Mouse (Mus musculus) embryonic facial prominence, embryonic 11.5 days (tissue): Measurements from ENCODE around the gene Aftph. TPM values are rescaled to one million over a fixed set of nuclear protein-coding genes. Genes with fewer than 3 reads are reported as not detected.

Experiments
- ATAC-seq: fragments of 200-750 bp; cut with Nextera tagmentation; replicated peaks from 2 replicates; pipeline ENCODE4 v1.8.0; 2017; ENCODE audit warnings: low read depth; ENCODE audit not compliant: insufficient number of reproducible peaks, low FRiP score, low TSS enrichment
- DNase-seq: peaks from one replicate; pipeline ENCODE4 v3.0.0-alpha.2; 2015; ENCODE audit warnings: low spot score
- H3K27ac ChIP-seq: fragments of 300-500 bp; sonication (generic); replicated peaks from 2 replicates; pipeline ENCODE4 v1.5.1; 2014; ENCODE audit warnings: mild to moderate bottlenecking, low read depth, low read length, control low read depth
- H3K27me3 ChIP-seq: fragments of 300-500 bp; sonication (generic); 2 replicates; pipeline ENCODE4 v1.6.1; 2014; ENCODE audit warnings: mild to moderate bottlenecking, low read length, moderate library complexity, mixed read lengths; ENCODE audit not compliant: control insufficient read depth, insufficient read depth
- H3K36me3 ChIP-seq: fragments of 300-500 bp; sonication (generic); replicated peaks from 2 replicates; pipeline ENCODE4 v1.6.1; 2014; ENCODE audit warnings: low read depth, mild to moderate bottlenecking, low read length, moderate library complexity, mixed read lengths; ENCODE audit not compliant: control insufficient read depth, insufficient read depth
- H3K4me1 ChIP-seq: fragments of 300-500 bp; sonication (generic); 2 replicates; pipeline ENCODE4 v1.6.1; 2014; ENCODE audit warnings: low read length, mixed read lengths; ENCODE audit not compliant: control insufficient read depth, insufficient read depth
- H3K4me2 ChIP-seq: fragments of 300-500 bp; sonication (generic); 2 replicates; pipeline ENCODE4 v1.6.1; 2014; ENCODE audit warnings: low read depth, mild to moderate bottlenecking, control low read depth, low read length, moderate library complexity
- H3K4me3 ChIP-seq: fragments of 300-500 bp; sonication (generic); 2 replicates; pipeline ENCODE4 v1.5.1; 2014; ENCODE audit warnings: low read depth, low read length, control low read depth
- H3K9ac ChIP-seq: fragments of 300-500 bp; sonication (generic); replicated peaks from 2 replicates; pipeline ENCODE4 v1.6.1; 2014; ENCODE audit warnings: mild to moderate bottlenecking, control low read depth, low read length
- H3K9me3 ChIP-seq: fragments of 300-500 bp; sonication (generic); replicated peaks from 2 replicates; pipeline ENCODE4 v1.6.1; 2016; ENCODE audit warnings: mild to moderate bottlenecking, low read length, inconsistent platforms, mixed read lengths; ENCODE audit not compliant: control insufficient read depth
- WGBS: fragments of 180-500 bp; shearing (Covaris S2); extraction: QIAGEN DNeasy Blood & Tissue Kit; methylation state at CpG from one replicate; pipeline ENCODE4 v1.1.7; 2014; 5-methylcytosine and 5-hydroxymethylcytosine counted together
- polyA plus RNA-seq: library from polyadenylated mRNA; unstranded; fragments of >200 nt; fragmentation: Nextera tagmentation; extraction: Ambion mirVana; gene quantifications from 2 replicates; pipeline ENCODE4 v1.2.1, GENCODE M21; 2014

The Aftph gene
- polyA plus RNA-seq, 1 experiment from 2014 or later = 21.4 TPM

DNA sequence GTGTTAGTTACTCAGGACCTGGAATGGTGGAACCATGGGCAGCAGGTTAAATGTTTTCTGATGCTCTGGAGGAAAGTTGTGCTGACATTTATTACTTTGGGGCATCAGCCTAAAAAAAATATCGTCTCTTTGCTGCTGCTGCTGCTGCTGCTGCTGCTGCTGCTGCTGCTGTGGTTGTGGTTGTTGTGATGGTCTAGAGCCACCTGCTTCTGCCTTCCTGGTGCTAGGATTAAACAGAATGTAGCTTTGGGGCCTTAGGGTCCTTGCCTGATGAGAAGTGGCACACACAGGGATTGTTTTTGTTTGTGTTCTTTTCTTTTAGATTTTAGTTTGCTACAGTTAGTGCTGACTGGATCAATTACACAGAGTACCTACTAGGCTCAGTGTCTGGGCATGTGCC lies 97.2 kb downstream of the Aftph start:
- Histone ChIP-seq H3K36me3 (no peaks in the 10 kb centered on the region), H3K27ac (no peak overlapping the region), H3K9ac (no peak overlapping the region), H3K4me3 (no peak overlapping the region), H3K27me3 (no peaks in the 10 kb centered on the region), H3K9me3 (no peaks in the 10 kb centered on the region), H3K4me2 (no peak overlapping the region), H3K4me1 (peaks cover 11% of the 10 kb centered on the region)
- no peak for DNase-seq
- 74% methylated on average over 1 of the region's 1 CpGs for WGBS
- no peak for ATAC-seq

DNA sequence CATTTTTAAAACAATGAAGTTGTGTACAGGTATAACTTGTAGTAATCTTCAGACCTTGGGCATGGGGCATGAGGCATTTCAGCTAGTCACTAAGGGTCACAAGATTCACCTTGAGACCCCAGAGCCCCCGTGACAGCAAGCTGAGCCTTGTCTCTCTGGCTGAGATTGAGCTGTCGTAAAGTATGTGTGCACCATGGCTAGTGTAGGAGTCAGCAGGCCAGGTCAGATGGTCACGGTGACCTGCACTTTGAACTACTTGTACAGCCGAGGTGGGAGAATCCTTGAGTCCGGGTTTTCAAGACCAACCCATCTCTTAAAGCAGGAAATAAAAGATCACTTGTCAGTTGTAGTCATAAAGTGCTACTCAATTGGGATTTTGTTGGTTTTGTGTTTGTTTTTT lies 98.2 kb downstream of the Aftph start:
- no peaks in the 10 kb centered on the region for H3K27me3 ChIP-seq
- H3K9ac ChIP-seq = no peak overlapping the region
- H3K9me3 ChIP-seq = no peaks in the 10 kb centered on the region
- no peak overlapping the region for H3K4me2 ChIP-seq
- peaks cover 11% of the 10 kb centered on the region for H3K4me1 ChIP-seq
- no peaks in the 10 kb centered on the region for H3K36me3 ChIP-seq
- no peak for DNase-seq
- no peak overlapping the region for H3K27ac ChIP-seq
- H3K4me3 ChIP-seq = no peak overlapping the region
- WGBS = 56% methylated on average over 5 of the region's 5 CpGs
- no peak for ATAC-seq

DNA sequence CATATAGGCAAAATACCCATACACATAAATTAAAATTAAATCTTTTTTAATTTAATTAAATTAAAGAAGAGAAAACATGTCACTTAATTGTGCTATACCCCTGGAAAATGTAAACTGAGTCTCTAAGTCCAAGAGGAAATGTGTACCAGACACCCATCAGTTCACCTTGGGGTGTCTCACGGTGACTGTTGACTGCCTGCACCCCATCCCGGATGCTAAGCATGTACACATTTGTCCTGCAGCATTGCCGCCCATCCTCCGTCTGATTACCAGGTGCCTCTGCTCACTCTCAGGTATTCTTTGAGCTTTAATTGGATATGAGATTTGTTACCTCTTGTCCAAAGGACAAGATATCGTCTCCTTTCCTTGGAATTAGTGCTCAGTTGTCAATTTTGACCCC lies 99.1 kb downstream of the Aftph start:
- H3K27me3 ChIP-seq = no peaks in the 10 kb centered on the region
- no peak overlapping the region for H3K4me3 ChIP-seq
- no peaks in the 10 kb centered on the region for H3K9me3 ChIP-seq
- ATAC-seq = no peak
- no peak overlapping the region for H3K9ac ChIP-seq
- peaks cover 11% of the 10 kb centered on the region for H3K4me1 ChIP-seq
- no peak for DNase-seq
- H3K4me2 ChIP-seq = no peak overlapping the region
- H3K27ac ChIP-seq = no peak overlapping the region
- WGBS = 81% methylated on average over 5 of the region's 5 CpGs
- no peaks in the 10 kb centered on the region for H3K36me3 ChIP-seq

DNA sequence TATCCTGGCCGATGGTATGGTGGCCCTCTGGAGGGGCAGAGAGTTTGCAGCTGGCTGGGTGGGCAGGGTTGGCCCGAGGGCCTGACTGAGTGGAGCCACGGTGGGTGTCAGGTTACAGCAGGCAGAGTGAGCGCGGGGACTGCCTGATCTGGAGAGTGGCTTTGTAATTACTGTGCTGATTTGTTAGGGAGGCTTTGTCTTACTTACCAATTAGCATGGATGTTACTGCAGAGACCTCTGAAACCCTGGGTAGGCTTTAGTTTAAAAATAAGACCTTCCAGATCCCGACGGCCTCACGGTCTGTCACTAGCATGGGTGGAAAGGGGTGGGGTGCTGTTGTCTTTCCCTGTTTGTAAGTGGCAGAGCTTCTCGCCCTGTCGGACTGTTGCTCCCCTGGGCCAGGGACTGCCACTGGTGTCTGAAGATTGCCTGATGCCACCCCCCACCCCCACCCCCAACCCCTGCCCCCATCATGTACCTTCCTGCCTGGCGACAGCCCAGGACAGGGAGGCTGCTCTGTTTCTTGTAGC lies 101.4 kb downstream of the Aftph start:
- no peaks in the 10 kb centered on the region for H3K9me3 ChIP-seq
- peak; percentile 91 for ATAC-seq
- H3K4me1 ChIP-seq = peaks cover 13% of the 10 kb centered on the region; the same call in 1 of the 2 replicates
- peak overlapping the region; percentile 30 for H3K27ac ChIP-seq
- H3K36me3 ChIP-seq = no peaks in the 10 kb centered on the region
- peak overlapping the region; percentile 21 for H3K4me2 ChIP-seq
- no peaks in the 10 kb centered on the region for H3K27me3 ChIP-seq
- peak overlapping the region; percentile 10; the same call in 1 of the 2 replicates for H3K9ac ChIP-seq
- peak; percentile 85 for DNase-seq
- WGBS = under 1% methylated on average over 11 of the region's 11 CpGs
- H3K4me3 ChIP-seq = no peak overlapping the region

DNA sequence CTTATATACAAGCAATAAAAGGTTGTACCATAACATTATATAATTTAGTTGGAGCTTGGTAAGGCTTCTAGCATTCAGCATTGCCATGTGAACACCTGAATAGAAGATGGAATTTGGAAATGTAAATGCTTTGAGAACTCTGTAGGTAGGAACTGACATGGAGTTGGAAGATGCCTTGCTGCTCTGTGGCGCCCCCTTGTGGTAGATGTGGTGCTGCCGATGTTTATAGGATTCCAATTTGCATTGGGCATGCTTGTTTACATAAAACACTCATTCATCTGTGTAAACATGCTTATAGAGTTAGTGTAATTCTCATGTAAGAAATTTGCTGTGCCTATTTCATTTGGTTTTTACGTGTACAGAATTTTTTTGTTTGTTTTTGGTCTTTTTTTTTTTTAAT lies 102.5 kb downstream of the Aftph start:
- Histone ChIP-seq H3K4me1 (peaks cover 13% of the 10 kb centered on the region; the same call in 1 of the 2 replicates), H3K27ac (no peak overlapping the region), H3K4me2 (no peak overlapping the region), H3K9me3 (no peaks in the 10 kb centered on the region), H3K4me3 (no peak overlapping the region), H3K9ac (no peak overlapping the region), H3K27me3 (no peaks in the 10 kb centered on the region), H3K36me3 (no peaks in the 10 kb centered on the region)
- ATAC-seq = no peak
- peak; percentile 81 for DNase-seq
- WGBS = 25% methylated on average over 3 of the region's 3 CpGs

DNA sequence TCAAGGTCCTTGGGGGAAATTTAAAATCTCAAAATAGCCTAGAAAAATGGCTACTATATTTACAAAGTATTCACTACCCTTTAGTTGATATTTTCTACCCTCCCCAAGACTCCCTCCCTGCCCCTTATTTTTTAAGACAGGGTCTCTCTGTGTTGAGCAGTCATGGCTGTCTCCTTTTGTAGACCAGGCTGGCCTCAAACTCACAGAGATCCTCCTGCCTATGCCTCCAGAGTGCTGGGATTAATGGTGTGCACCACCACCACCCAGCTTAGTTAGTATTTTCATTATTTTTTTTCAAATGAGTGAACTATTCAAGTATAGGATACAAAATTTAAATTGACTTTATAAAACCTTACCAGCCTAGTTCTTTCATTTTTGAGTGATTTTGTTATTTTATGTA lies 104.3 kb downstream of the Aftph start:
- H3K27me3 ChIP-seq = no peaks in the 10 kb centered on the region
- peaks cover 15% of the 10 kb centered on the region for H3K4me1 ChIP-seq
- ATAC-seq = no peak
- no peak overlapping the region for H3K4me2 ChIP-seq
- no peaks in the 10 kb centered on the region for H3K36me3 ChIP-seq
- no peak overlapping the region for H3K4me3 ChIP-seq
- DNase-seq = no peak
- no peaks in the 10 kb centered on the region for H3K9me3 ChIP-seq
- no peak overlapping the region for H3K9ac ChIP-seq
- no peak overlapping the region for H3K27ac ChIP-seq

DNA sequence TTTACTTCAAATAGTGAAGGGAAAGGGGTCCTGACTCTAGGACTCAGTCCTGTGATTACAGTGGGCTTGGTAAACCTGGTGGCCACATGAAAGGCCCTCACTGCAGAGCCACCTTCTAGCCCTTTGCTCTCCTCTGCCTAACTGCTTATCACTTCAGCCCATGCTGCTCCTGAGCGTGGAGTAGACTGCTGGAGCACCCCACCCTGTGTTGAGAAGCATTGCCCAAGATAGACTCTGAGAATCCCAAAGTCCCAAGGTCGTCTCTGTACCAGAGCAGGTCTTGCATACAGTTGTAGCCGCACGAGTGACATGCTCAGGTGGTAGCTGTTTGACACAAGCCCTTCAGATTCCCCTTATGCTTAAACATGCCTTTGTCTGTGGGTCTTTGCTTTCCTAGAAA lies 105.3 kb downstream of the Aftph start:
- H3K4me2 ChIP-seq = no peak overlapping the region; the same call in 1 of the 2 replicates
- peaks cover 15% of the 10 kb centered on the region for H3K4me1 ChIP-seq

DNA sequence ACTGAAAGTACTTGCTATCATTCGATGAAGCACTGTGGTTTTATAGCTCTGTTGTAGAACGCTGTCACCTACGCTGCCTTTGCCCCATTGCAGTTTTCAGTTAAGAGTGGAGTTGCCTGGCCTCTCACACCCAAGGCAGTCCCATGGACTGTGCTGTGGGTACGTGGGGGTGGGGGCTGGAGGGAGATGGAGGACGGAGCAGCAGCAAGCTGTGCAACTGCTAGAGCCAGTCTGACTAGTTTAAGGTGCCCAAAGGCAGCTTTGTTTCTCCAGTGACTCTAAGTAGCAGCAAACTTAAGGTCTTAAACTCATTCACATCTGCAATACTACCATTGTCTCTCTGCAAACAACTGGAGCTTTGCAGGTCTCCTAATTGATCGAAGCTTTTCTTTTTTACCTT lies 105.7 kb downstream of the Aftph start:
- H3K27ac ChIP-seq = no peak overlapping the region
- H3K4me1 ChIP-seq = peaks cover 12% of the 10 kb centered on the region
- WGBS = 25% methylated on average over 6 of the region's 6 CpGs
- no peaks in the 10 kb centered on the region for H3K9me3 ChIP-seq
- DNase-seq (peak; percentile 47), ATAC-seq (no peak)
- no peak overlapping the region for H3K4me3 ChIP-seq
- H3K9ac ChIP-seq = 0 out of 2 replicates have a peak overlapping the region, but pooled peaks have one; percentile 39
- no peaks in the 10 kb centered on the region for H3K27me3 ChIP-seq
- H3K36me3 ChIP-seq = no peaks in the 10 kb centered on the region
- 0 out of 2 replicates have a peak overlapping the region, but pooled peaks have one; percentile 26 for H3K4me2 ChIP-seq

More for the DNA sequence above, 105.3 kb downstream of the Aftph start:
- DNase-seq (no peak), ATAC-seq (no peak)
- WGBS = 46% methylated on average over 4 of the region's 4 CpGs
- H3K27me3 ChIP-seq = no peaks in the 10 kb centered on the region
- no peak overlapping the region for H3K9ac ChIP-seq
- H3K4me3 ChIP-seq = no peak overlapping the region
- no peak overlapping the region for H3K27ac ChIP-seq
- no peaks in the 10 kb centered on the region for H3K36me3 ChIP-seq
- H3K9me3 ChIP-seq = no peaks in the 10 kb centered on the region
